Mouse (Mus musculus): ENCODE measurements around the gene Taf1d. TPM values are rescaled to one million over a fixed set of nuclear protein-coding genes. Genes with fewer than 3 reads are reported as not detected.

Gene Taf1d
- total RNA-seq, 4 experiments from 2014 or later = 69.0 to 109 (median 76.8) TPM

Small RNAs within 50 kb of the gene (microRNA-seq; reads per million reads assigned to microRNA genes)
- gene Gm49349 (not detected), gene mmu-mir-7650 (not detected)

Other genes with a start within 250 kb of the Taf1d start
- under 1 TPM; 0.11 to 0.89 (median 0.49) TPM for gene Hephl1, start 194.1 kb upstream of the Taf1d start, total RNA-seq (2022)
- not detected for gene Vstm5, start 67.2 kb upstream of the Taf1d start, total RNA-seq (2022)
- 10 to 100 TPM in 2 of 4 experiments, 1 to 10 TPM in 2; 9.5 to 11.0 (median 10.3) TPM for gene Med17, start 26.3 kb upstream of the Taf1d start, total RNA-seq (2022)
- gene 4931406C07Rik, start 234 bp downstream of the Taf1d start, total RNA-seq (2022) = 1 to 10 TPM; 2.3 to 6.4 (median 4.2) TPM
- 1 to 10 TPM; 5.5 to 8.2 (median 6.4) TPM for gene Cep295, start 51.6 kb downstream of the Taf1d start, total RNA-seq (2022)
- gene Smco4, start 187.2 kb downstream of the Taf1d start, total RNA-seq (2022) = 10 to 100 TPM in 2 of 4 experiments, 1 to 10 TPM in 2; 8.4 to 11.1 (median 9.9) TPM

All from gastrocnemius, adult 8-10 months (tissue).